Mouse (Mus musculus) olfactory bulb, adult 2 months (tissue): ENCODE measurements around the gene Bco1.

Source experiments
- CTCF ChIP-seq: fragments of 200-500 bp; IDR thresholded peaks from 2 replicates; pipeline ENCODE4 v1.5.1; 2012; ENCODE audit warnings: low read depth, mild to moderate bottlenecking, low read length, moderate library complexity; ENCODE audit not compliant: insufficient read depth
- POLR2A ChIP-seq: fragments of 200-500 bp; IDR thresholded peaks from 2 replicates; pipeline ENCODE4 v1.6.1; 2012; ENCODE audit warnings: mild to moderate bottlenecking, low read depth, low read length, moderate library complexity; ENCODE audit not compliant: insufficient read depth

- TF ChIP-seq CTCF = no peak
- TF ChIP-seq POLR2A = no peak
These were observed 63.4 kb downstream of the Bco1 start for GRCm38 (mm10) chr8:117159031-117159430.
